Mouse (Mus musculus): ENCODE results near the gene Arhgef39.
"Not testable (repeated sequence)": the region's sequence is repeated elsewhere in the genome, so short reads cannot be mapped to it uniquely, and the experiment has no call there.

The Arhgef39 gene

DNA sequence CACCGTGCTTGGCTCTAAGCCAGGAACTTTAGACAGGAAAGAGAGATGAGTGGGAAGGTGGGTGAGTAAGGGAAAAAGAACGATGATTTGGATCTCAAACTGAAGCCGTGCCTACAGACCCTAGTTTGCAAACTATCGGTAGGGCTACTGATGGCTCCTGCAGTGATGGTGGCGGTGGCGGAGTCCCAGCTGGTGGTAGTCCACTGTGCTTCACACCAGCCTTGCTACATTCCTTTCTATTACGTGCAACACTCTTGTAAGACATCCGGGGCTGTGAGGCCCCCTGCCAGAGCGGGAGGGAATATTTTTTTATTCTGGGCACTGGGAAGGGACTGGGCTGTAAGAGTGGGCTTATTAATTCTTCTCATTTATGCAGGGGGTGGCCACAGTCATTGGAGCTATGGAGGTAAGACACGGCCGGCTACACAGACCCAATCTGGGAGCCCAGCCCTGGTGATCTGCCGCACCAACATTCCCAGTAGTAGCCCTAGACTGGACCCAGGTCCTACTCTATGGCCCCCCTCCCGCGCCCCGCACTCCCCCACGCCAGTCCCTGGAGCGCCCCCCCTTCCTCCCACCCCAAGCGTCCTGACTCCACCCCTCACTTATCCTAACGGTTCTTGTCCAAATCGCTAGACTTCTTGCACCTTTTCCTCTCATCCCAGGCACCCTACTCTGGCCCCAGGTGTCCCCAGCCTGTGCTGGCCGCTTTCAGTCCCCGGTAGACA is 8.6 kb upstream of the Arhgef39 start:
- no peak for DNase-seq (ENCODE audit: low read depth, low spot score)

DNA sequence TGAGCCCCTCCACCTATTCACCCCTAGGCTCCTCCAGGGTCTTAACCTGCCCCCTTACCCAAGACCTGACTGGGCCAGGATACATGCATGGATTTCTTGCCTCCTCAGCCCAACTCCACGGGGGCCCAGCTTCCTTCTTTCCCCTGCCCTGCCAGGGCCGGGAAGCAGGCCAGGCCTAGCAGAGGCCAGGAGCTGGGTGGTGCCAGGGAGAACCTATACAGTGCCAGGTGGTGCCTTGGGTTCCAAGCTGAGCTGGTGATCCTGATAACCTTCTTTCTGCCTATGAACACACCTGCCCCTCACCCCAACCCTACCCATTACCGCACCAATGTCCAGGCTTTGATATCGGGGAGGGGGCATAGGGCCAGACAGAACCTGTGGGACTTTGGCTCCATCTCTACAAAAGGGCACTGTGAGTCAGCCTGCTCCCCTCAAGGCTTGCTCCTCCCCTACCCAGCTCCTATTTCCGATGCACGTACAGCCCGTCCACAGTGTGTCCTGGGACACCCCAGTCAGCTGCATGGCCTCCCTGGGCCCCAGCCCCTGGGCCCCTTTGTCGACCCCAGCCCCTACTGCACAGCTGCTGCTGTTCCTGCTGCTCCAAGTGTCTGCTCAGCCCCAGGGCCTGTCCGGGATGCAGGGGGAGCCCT is 7.2 kb upstream of the Arhgef39 start, which contains the start of gene Car9:
TSS of gene Car9 (plus strand) at position 431 of the 650 bp plus-strand sequence.
- no peak for DNase-seq (ENCODE audit: low read depth, low spot score)

DNA sequence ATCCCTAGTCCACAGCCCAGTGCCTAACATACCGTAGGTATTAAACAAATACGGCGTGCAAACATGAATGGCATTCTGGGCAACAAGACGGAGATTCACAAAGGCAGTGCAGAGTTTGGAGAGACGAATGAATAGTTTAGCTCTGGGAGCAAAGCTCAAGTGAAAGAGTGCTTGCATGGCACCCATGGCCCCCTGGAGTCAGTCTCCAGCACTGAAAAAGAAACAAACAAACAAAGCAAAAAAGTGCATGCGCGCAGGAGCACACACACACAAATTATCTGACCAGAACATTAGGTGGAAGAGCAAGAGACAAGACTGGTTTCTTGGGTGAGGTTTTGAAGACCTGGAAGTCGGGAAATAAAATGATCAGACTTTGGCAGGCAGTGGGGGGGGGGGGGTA is 6.6 kb upstream of the Arhgef39 start:
- DNase-seq (ENCODE audit: low read depth, low spot score): no peak

DNA sequence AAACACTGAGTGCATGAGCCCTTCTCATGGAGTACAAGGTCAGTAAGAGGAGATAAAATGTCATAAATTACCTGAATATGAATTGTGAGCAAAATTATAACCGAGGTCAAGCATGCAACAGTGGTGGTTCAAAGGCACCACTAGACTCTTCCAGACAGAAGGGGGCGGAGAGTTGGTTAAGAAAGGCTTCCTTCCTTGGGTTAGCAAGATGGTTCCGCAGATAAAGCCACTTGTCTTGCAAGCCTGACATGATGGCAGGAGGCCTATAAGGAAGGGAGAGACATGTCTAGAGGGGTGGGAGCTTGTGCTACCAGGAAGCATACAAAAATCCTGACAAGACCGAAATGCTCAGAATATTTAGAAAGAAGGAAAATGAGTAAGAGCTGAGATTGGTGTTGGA is 4.8 kb upstream of the Arhgef39 start:
- no peak for DNase-seq (ENCODE audit: low read depth, low spot score)

DNA sequence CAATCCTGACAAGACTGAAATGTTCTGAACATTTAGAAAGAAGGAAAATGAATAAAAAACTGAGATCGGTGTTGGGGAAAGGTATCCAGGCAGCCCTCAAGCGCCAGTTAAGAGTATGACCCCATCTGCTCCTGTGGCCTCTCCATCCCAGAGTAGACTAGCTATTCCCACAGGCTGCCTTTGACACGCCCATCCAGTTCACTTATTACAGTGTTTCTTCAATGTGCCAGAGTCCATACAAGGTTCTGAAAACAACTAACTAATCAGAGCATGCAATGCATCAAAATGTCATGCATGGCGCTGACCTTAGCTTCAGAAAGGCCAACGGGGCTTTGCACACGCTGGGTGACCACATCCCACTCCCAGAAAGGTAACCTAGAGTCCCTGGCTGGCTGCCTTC is 4.0 kb upstream of the Arhgef39 start:
- DNase-seq (ENCODE audit: low read depth, low spot score): no peak

DNA sequence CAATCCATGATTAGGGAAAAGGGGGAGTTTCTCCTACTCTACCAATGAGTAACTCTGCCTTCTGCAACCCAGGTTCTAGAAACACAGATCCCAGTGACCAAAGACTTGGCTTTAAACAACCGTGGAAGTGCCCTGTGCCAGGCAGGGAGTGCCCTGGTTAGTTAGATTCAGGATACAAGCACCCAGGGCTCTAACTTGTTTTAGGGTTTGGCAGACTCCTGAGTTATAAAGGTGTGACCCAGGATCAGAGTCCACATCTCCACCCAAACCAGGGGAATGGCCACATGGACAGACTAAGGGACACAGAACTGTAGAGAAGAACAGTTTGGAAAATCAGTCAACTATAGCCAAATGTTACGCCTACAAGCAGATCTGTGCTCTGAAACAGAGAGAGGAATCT is 3.5 kb upstream of the Arhgef39 start:
- no peak for DNase-seq (ENCODE audit: low read depth, low spot score)

DNA sequence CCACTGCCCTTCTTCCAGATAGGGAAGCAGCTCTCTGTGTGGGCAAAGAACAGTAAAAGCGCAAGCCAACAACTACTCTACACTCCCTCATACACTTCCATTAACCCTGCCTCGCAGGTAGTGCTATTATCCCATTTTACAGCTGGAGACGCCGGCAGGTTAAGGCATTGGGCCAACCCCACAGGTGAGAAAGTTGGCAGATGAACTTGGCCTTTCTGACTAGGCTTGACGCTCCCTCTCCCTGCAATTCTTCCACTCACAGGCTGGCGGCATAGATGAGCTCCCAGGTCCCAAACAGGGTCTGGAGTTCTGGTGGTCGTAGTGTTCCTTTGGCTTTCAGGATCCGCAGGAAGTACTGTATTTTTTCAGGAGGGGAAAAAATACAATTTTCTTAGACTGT is 512 bp downstream of the Arhgef39 start:
- no peak for DNase-seq (ENCODE audit: low read depth, low spot score)

DNA sequence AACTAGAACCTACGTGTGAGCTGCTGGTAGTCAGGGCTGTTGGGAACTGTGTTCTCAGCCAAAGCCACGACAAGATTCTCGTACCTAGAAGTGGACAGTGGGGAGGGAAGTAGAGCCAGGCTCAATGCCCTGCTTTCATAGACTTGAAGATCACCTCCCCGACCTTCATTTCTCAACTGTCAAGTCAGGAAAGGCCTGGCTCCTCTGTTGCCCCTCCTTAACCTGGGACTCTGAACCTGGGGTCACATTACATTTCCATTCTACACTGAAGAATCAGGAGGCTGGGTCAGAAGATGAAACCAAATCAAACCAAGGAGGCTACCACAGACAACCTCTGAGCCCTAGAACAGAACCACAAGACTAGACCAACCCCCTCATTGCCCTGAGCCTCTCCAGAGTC is 1.5 kb downstream of the Arhgef39 start:
- no peak for DNase-seq (ENCODE audit: low read depth, low spot score)

DNA sequence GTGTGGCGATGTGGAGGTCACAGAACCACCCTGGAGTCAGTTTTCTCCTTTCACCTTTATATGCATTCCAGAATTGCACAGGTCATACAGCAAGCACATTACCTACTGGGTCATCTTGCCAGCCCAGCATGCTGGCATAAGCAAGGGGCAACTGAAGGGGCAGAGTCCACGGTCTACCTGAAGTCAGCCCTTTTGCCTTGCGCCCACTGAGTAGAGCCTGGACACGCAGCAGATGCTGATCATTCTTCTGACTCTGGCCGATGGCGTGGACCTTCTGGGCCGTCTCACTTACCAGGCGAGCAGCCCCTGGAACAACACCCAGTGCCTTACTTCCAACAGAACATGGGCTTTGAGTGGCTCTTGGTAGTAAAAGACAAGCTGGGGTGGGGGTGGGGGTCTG is 2.1 kb downstream of the Arhgef39 start:
- no peak for DNase-seq (ENCODE audit: low read depth, low spot score)

DNA sequence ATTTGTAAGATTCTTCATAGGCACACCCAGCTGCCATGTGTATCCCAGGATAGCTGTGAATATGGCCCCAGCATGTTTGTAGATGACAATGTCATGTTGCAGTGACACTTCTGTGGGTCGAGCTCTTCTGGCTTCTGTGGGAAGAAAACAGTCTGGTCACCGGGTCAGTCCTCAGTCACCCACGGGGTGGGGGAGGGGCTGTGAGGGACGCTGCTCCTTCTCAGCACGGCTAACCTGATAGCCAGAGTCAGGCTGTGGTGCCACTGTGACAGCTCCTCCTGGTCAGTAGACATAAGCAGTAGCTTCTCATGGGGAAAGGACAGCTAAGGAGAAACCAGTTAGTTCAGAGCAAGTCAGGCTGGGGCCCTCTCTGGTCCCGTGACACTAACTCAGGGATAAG is 2.9 kb downstream of the Arhgef39 start:
- DNase-seq (ENCODE audit: low read depth, low spot score): no peak

DNA sequence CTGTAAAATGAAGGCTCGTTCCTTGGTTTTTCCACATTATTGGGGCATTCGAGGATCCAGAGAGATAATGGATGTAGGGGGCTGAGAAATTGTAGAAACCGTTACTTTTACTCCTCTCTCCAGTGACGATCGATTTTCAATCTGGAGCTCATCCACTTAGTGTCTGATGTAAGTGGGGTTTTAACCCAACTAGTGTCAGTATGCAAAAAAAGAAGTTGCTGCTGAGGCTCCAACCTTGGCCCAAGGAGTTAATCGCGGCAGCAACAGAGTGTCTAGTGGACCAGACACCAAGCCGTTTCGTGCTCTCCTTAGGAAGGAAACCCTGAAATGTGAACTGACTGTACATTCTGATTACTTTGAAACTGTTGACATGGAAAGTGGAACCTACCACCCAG is 5.7 kb downstream of the Arhgef39 start:
- no peak for DNase-seq (ENCODE audit: low read depth, low spot score)

DNA sequence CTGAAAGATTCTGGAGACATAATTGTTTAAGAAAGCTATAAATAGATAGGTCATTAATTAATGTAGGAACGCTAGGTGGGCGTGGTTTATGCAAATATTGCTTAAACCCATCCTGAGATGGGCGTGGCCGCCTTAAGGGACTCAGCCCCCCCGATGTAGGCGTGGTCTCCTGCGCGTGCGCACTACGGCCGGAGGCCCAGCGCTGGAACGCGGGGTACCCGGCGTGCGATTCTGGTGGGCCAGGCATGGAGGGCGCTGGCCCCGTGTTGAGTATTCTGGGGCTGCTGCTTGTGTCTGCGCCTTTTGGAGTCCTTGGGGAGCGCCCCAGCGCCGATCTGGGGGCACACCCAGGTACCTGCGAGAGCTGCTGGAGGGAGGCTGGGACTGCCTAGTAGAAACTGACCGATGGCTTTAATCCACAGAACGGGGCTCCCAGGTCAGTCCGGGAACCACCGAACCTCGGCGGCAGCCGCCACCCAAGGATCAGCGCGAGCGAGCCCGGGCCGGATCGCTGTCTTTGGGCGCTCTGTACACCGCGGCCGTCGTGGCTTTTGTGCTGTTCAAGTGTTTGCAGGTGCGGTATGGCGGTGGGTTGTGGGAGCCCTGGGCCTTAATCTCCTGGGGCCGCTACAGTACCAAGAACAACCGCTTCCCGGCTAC is 6.2 kb downstream of the Arhgef39 start:
- DNase-seq (ENCODE audit: low read depth, low spot score): peak; percentile 92

DNA sequence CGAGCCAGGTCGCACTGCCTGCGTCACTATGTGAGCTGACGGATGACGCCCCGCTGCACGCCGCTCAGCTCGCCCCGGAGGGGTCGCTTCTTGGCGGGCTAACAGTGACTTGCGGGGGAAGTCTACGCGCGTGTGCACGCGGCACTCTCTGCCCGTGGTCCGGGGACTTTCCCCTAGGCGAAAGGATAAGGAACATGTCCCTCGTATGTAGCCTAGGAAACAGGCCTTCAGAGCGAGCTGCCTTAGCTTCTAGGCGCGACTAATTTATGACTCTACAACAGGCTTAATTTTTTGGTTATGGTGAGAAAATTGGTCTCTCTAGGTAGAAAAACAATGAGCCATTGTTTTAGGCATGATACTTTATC is 6.7 kb downstream of the Arhgef39 start, which contains the start of gene Ccdc107:
TSS of gene Ccdc107 (plus strand) at position 80 of the 365 bp plus-strand sequence.
- DNase-seq (ENCODE audit: low read depth, low spot score): peak; percentile 99

DNA sequence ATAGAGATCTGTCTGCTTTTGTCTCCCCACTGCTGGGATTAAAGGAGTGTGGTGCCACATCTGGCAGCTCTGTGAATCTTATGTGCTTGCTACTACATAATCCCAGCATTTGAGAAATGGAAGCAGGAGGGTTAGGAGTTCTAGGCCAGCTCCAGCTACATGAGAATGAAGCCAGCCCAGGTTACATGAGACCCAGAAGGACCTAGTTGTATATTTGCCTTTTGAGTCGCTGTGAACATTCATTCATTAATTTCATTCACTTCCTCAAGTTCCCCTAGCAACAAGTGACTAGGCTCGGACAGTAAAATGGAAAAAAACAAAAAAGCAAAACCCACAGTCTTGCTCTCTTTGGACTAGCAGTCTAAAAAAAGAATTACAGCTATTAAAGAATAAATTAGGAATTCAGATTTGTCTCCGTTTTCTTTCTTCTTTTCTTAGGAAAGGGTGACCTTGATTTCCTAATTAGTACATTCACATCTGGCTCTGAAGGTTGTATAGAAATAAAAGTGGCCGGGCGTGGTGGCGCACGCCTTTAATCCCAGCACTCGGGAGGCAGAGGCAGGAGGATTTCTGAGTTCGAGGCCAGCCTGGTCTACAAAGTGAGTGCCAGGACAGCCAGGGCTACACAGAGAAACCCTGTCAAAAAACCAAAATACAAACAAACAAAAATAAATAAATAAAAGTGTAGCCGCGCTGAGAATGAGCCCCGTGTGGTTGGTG is 7.2 kb downstream of the Arhgef39 start:
- no peak for DNase-seq (ENCODE audit: low read depth, low spot score)

DNA sequence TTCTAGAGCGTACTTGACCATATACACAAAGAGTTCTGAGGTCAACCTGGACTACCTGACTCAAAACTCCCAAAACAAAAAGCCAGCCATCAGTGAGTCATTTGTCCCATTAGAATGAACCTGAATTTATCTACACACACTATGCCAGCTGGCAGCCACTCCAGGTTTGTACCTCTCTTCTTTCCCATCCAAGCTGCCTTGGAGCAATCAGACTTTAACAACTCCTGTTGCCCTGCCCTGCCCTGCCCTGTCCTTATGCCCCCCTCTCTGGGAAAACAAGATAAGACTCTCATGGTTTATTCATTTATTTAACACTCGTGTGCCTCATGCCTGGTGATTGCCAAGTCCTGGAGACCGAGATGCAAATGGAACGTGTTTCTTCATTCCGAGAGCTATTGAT is 8.7 kb downstream of the Arhgef39 start:
- no peak for DNase-seq (ENCODE audit: low read depth, low spot score)

DNA sequence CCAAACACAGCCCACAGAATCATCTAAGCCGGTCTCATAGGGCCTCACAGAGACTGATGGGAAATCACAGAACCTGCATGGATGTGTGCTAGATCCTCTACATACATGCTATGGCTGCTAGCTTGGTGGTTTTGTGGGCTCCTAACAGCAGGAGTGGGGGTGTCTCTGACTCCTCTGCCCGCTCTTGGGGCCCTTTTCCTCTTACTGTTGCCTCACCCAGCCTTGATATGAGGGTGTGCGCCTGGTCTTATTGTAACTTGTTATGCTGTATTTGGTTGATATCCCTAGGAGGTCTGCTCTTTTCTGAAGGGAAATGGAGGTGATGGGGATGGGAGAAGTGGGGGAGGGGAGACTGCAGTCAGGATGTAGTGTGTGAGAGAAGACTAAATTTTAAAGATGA is 9.9 kb downstream of the Arhgef39 start:
- DNase-seq (ENCODE audit: low read depth, low spot score): no peak

DNA sequence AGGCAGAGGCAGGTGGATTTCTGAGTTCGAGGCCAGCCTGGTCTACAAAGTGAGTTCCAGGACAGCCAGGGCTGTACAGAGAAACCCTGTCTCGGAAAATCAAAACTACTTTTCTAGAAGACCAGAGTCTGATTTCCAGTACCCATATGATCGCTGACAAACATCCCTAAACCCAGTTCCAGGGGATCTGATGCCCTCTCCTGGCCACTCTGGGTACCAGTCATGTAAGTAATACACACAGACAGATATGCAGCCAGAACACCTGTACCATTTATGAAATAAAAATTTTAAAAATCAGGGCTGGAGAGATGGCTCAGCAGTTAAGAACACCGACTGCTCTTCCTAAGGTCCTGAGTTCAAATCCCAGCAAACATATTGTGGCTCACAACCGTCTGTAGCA is 13.8 kb downstream of the Arhgef39 start:
- DNase-seq (ENCODE audit: low read depth, low spot score): not testable (repeated sequence)

DNA sequence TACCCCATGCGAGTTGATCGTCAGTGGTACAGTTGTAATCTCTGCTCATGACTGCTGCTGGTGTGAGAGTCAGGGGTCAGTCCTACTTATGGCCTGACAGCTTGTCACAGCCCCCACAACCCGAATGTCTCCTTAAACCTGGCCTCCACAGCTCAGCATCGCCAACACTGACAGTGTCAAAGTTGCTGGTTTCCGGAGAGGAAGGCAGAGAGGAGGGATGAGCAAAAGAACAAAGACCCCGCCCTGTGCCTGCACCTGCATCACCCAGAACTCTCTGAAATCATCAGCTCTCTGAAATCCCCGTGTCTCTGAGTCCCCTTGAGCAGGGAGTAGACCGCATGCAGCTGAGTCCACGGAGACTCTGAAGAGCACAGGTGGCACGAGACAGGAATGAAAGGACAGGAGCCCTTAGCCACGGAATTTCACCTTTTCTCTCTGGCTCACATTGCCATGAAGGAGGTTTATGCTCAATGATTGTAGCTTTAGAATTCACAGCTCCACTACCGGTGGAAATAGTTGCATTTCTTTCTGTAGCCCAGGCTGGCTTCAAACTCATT is 15.9 kb downstream of the Arhgef39 start, which contains the start of gene Sit1:
TSS of gene Sit1 (minus strand) at position 200 of the 557 bp plus-strand sequence.
- no peak for DNase-seq (ENCODE audit: low read depth, low spot score)

DNA sequence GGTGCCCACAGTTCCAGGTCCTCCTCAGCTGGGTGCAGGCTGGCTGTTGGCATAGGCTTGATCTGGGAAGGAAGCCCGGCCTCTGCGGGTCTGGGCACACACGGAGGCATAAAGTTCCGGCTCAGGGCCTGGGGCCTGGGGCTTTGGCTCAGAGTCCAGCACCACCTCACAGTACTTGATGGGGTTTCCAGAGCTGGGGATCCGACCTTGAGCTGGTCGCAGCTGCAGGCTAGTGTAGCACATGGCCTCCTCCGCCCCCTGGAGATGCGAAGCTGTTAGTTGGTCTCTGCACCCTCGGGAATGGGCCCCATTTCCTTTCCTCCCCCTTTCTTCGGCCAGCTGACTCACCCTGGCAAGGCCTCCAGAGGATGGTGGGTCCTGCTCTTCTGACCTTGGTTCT is 16.9 kb downstream of the Arhgef39 start:
- DNase-seq (ENCODE audit: low read depth, low spot score): no peak

DNA sequence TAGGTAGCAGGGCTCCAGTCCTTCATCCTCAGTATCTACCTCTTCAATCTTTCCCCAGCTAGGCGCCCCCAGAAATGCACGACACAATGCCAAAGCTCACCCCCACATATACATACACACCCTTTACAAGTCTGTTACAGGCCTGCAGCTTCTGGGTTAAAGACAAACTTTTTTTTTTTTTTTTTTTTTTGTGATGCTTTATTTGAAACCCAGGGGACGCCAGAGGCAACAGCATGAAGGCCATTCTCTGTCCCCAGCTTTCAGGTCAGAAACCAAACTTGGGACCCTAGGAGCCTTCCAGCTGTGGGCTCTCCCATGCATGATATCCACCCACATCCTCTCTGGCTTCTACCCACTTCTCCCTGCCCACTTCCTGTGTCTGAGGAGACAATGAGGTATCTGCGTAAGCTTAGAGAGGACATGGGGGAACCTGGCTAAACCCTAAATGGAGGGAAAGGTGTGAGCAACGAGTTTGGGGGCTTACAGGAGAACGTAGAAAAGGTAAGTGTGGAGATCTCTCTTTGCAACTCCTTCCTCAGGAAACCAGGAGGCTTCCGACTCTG is 17.5 kb downstream of the Arhgef39 start:
- no peak for DNase-seq (ENCODE audit: low read depth, low spot score)

DNA sequence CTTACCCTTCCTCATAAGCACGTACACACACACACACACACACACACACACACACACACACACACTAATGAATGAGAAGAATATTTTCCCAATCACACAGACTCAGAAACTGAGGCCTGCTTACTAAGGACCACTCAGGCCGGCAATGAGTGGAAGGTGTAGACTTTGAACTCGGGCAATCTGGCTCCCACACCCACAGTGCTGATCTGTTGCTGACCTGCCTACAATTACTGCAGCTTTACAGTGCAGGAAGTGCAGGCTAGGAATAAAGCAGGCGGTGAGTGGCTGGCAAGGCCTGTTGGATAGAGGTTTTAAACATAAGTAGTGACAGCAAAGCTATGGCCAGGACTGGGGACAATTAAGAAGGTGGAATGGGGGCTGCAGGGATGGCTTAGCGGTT is 18.5 kb downstream of the Arhgef39 start:
- DNase-seq (ENCODE audit: low read depth, low spot score): no peak
